Mouse (Mus musculus) heart, embryonic 14.5 days (tissue): ENCODE measurements around the gene Snap91. TPM values are rescaled to one million over a fixed set of nuclear protein-coding genes. Genes with fewer than 3 reads are reported as not detected.

Experiments used
- ATAC-seq: fragments of 200-750 bp; cut with Nextera tagmentation; 2 replicates; pipeline ENCODE4 v1.8.0; 2017; ENCODE audit warnings: low read depth, moderate TSS enrichment; ENCODE audit not compliant: insufficient number of reproducible peaks, insufficient read depth, low FRiP score
- H3K27ac ChIP-seq, 2 experiments: fragments of 200-500 bp in 1 of 2; fragments of 300-500 bp in 1 of 2; sonication (generic) in 1 of 2; replicated peaks in 1 of 2; 2 replicates each; pipeline ENCODE4 v1.5.1; 2012 to 2014; ENCODE audit warnings: low read depth in 2 of 2, low read length in 2 of 2, control low read depth in 1 of 2, mild to moderate bottlenecking in 1 of 2, mixed read lengths in 1 of 2; ENCODE audit not compliant: control insufficient read depth in 1 of 2, insufficient read depth in 1 of 2
- H3K27me3 ChIP-seq: fragments of 300-500 bp; sonication (generic); 2 replicates; pipeline ENCODE4 v1.6.1; 2014; ENCODE audit warnings: mild to moderate bottlenecking, low read length, control low read depth; ENCODE audit not compliant: control insufficient read depth, insufficient read depth
- H3K36me3 ChIP-seq: fragments of 300-500 bp; sonication (generic); 2 replicates; pipeline ENCODE4 v1.6.1; 2014; ENCODE audit warnings: mild to moderate bottlenecking, control low read depth, low read length, mixed read lengths; ENCODE audit not compliant: control insufficient read depth, insufficient read depth
- H3K4me1 ChIP-seq, 2 experiments: fragments of 200-500 bp in 1 of 2; fragments of 300-500 bp in 1 of 2; sonication (generic) in 1 of 2; 2 replicates each; pipeline ENCODE4 v1.6.1; 2012 to 2014; ENCODE audit warnings: low read length in 2 of 2, control low read depth in 1 of 2, mixed read lengths in 1 of 2; ENCODE audit not compliant: control insufficient read depth in 2 of 2, insufficient read depth in 2 of 2
- H3K4me2 ChIP-seq: fragments of 300-500 bp; sonication (generic); 2 replicates; pipeline ENCODE4 v1.6.1; 2014; ENCODE audit warnings: mild to moderate bottlenecking, low read length
- H3K4me3 ChIP-seq, 2 experiments: fragments of 200-500 bp in 1 of 2; fragments of 300-500 bp in 1 of 2; sonication (generic) in 1 of 2; 2 replicates each; pipeline ENCODE4 v1.5.1; 2012 to 2014; ENCODE audit warnings: low read length in 2 of 2, mild to moderate bottlenecking in 2 of 2, control low read depth in 1 of 2, low read depth in 1 of 2, moderate library complexity in 1 of 2; ENCODE audit not compliant: control insufficient read depth in 1 of 2, insufficient read depth in 1 of 2
- H3K9ac ChIP-seq: fragments of 300-500 bp; sonication (generic); 2 replicates; pipeline ENCODE4 v1.6.1; 2014; ENCODE audit warnings: mild to moderate bottlenecking, low read length
- H3K9me3 ChIP-seq: fragments of 300-500 bp; sonication (generic); 2 replicates; pipeline ENCODE4 v1.6.1; 2016; ENCODE audit warnings: low read length, control low read depth; ENCODE audit not compliant: control insufficient read depth
- WGBS: fragments of 180-500 bp; shearing (Covaris S2); extraction: QIAGEN DNeasy Blood & Tissue Kit; methylation state at CpG from one replicate; pipeline ENCODE4 v1.1.7; 2014; 5-methylcytosine and 5-hydroxymethylcytosine counted together
- polyA plus RNA-seq: library from polyadenylated mRNA; unstranded; fragments of >200 nt; fragmentation: Nextera tagmentation; extraction: Ambion mirVana; gene quantifications from 2 replicates; pipeline ENCODE4 v1.2.1, GENCODE M21; 2014

Gene Snap91
- polyA plus RNA-seq, 1 experiment from 2014 or later = 63.1 TPM

DNA sequence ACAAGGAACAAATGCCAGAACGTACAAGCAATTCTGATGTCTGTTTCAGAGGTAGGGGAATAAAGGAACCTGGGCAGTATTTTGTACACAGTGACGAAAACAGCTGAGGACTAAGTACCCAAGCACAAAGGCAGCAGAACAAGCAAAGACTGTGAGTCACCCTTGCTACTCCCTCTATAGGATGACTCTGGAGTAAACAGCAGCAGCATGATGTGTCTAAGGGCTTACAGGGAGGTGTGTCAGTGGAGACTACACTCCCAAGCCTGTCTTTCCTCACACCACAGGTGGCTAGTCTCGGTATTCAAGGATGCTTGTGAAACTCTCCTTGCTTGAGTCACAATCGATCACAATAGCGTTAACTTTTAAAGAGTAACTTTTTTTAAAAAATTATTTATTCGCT lies 66.1 kb downstream of the Snap91 start:
- Histone ChIP-seq H3K9ac (no peak overlapping the region), H3K4me2 (no peak overlapping the region), H3K36me3 (peaks cover 49% of the 10 kb centered on the region), H3K4me1 (no peaks in the 10 kb centered on the region), H3K9me3 (no peaks in the 10 kb centered on the region), H3K27me3 (no peaks in the 10 kb centered on the region), H3K4me3 (no peak overlapping the region), H3K27ac (no peak overlapping the region)
- WGBS = 71% methylated on average over 6 of the region's 6 CpGs
- no peak for ATAC-seq

DNA sequence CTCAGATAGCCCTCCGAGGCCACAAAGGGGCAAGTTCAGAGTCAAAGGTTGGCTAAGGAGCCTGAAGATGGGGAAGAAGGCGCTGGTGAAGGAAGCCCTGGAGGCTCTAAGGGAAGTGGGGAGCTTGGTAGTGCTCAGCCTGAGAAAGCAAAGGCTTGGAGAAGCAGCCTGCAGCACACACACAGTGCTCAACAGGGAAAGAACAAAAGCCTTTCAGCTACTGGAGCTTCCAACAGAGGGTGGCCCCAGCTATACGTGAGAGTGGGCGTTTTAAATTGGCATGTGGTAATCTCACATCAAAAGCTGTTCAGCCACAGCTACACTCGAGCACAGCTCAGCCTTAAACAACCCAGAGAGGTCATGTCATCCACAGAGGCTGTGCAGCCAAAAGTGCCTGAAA lies 67.1 kb downstream of the Snap91 start:
- Histone ChIP-seq H3K9ac (no peak overlapping the region), H3K4me2 (no peak overlapping the region), H3K27me3 (no peaks in the 10 kb centered on the region), H3K36me3 (peaks cover 50% of the 10 kb centered on the region), H3K4me3 (no peak overlapping the region), H3K27ac (no peak overlapping the region), H3K9me3 (no peaks in the 10 kb centered on the region), H3K4me1 (no peaks in the 10 kb centered on the region)
- WGBS = 36% methylated on average over 5 of the region's 5 CpGs
- no peak for ATAC-seq

DNA sequence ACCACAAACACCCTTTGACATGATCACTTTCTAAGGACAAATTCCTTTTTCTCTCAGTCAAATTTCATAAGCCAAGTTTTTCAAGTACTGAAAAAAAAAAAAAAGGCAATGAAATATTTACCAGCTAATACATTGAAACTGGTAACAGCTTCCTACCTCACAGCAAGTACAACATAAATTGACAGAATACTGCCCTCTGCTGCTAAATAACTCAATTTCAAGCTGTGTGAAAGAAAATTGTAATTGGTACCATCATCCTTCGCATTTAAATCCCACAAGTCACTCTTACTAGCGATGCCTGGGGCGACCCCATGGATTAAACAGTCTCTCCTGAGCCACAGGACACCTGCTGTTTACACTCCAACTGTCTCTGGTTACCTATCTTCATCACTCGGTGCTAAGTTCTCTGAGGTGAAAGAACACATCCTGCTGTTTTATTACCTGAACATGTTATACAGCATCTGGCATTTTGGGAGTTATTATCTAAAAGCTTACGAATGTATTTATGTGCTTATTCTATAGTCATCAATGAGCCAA lies 69.7 kb downstream of the Snap91 start:
- Histone ChIP-seq H3K4me3 (no peak overlapping the region), H3K4me1 (no peaks in the 10 kb centered on the region), H3K27me3 (no peaks in the 10 kb centered on the region), H3K4me2 (no peak overlapping the region), H3K36me3 (peaks cover 53% of the 10 kb centered on the region), H3K9me3 (no peaks in the 10 kb centered on the region), H3K9ac (no peak overlapping the region), H3K27ac (no peak overlapping the region)
- WGBS = 49% methylated on average over 5 of the region's 5 CpGs
- no peak for ATAC-seq

DNA sequence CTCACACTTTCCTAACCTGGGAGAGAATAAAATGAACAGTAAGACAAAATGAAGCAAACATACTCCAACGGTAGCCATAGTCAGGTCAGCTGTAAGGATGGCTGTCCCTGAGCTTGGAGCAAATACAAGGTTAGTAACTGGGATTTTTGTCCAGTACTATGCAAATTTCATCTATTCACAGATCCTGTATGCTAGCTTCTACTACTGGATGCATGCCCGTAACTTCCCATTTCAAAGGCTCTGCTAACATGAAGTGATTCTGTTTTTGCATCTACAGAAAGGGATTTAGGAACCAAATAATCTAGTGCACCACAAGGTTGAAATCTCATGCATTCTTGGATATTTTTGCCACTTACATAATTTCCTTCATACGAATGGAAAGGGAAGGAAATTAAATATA lies 70.2 kb downstream of the Snap91 start:
- Histone ChIP-seq H3K27ac (no peak overlapping the region), H3K27me3 (no peaks in the 10 kb centered on the region), H3K36me3 (peaks cover 54% of the 10 kb centered on the region), H3K4me1 (no peaks in the 10 kb centered on the region), H3K9me3 (no peaks in the 10 kb centered on the region), H3K9ac (no peak overlapping the region), H3K4me3 (no peak overlapping the region), H3K4me2 (no peak overlapping the region)
- ATAC-seq = no peak
- WGBS = 76% methylated on average over 3 of the region's 3 CpGs

DNA sequence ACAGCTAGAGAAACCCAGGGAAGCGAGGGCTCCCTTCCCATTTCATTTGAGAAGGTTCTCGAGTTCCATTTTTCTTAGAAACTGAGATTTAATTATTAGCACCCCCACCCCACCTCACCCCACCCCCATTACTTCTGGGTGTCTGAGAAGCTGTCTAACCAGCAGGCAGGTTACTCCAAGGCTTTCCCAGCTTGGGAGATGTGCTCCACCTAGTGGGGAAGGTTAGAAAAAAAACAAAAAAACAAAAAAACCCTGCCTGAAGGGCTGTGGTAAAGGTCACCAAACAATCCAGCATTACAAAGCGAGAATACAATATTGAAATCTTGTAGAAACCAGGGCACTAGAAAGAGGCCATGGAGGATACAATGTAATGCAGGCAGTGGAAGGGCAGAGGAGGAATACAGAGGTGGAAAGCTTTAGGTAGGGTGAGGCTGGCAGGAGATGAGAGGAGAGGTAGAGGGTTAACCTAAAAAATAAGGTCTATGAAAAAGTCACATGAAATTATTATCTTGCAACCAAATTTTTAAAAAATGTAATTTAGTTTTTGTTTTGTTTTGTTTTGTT lies 79.8 kb downstream of the Snap91 start:
- H3K4me3 ChIP-seq = no peak overlapping the region
- H3K27ac ChIP-seq = no peak overlapping the region
- H3K4me1 ChIP-seq = no peaks in the 10 kb centered on the region; a peak in 1 of 4 replicates
- no peaks in the 10 kb centered on the region for H3K9me3 ChIP-seq
- no peak overlapping the region for H3K4me2 ChIP-seq
- 31% methylated on average over 3 of the region's 3 CpGs for WGBS
- H3K9ac ChIP-seq = no peak overlapping the region
- H3K36me3 ChIP-seq = peaks cover 60% of the 10 kb centered on the region
- no peaks in the 10 kb centered on the region for H3K27me3 ChIP-seq
- no peak for ATAC-seq

GRCm38 (mm10) chr9:86799099-86799498 lies 81.4 kb downstream of the Snap91 start:
- Histone ChIP-seq H3K4me2 (no peak overlapping the region), H3K27me3 (no peaks in the 10 kb centered on the region), H3K9me3 (no peaks in the 10 kb centered on the region), H3K9ac (no peak overlapping the region), H3K36me3 (peaks cover 63% of the 10 kb centered on the region), H3K27ac (no peak overlapping the region), H3K4me1 (no peaks in the 10 kb centered on the region; a peak in 1 of 4 replicates), H3K4me3 (no peak overlapping the region)
- 80% methylated on average over 7 of the region's 7 CpGs for WGBS
- ATAC-seq = no peak

DNA sequence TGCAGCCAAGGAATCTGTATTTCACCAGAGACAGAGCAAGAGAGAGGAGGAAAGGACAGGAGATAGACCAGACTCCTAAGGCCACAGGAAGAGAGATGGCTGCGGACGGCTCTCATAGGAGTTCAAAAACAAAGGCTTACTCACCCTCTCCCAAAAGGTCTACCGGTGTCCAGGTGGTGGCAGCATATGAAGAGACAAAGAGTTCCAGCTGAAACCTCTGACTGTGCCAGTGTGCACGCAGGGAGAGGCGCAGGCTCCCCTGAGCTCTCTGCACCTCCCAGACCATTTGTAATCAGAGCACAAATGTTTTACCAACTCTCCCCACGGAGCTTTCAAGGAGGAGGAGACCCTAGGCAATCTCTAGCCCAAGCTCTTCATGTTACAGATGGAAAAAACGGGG lies 81.8 kb downstream of the Snap91 start:
- Histone ChIP-seq H3K4me3 (no peak overlapping the region), H3K27ac (no peak overlapping the region), H3K9me3 (no peaks in the 10 kb centered on the region), H3K27me3 (no peaks in the 10 kb centered on the region), H3K36me3 (peaks cover 65% of the 10 kb centered on the region), H3K4me1 (no peaks in the 10 kb centered on the region; a peak in 1 of 4 replicates), H3K9ac (no peak overlapping the region), H3K4me2 (no peak overlapping the region)
- WGBS = 45% methylated on average over 7 of the region's 7 CpGs
- ATAC-seq = no peak

GRCm38 (mm10) chr9:86798129-86798528 lies 82.3 kb downstream of the Snap91 start:
- no peaks in the 10 kb centered on the region for H3K27me3 ChIP-seq
- no peaks in the 10 kb centered on the region; a peak in 1 of 4 replicates for H3K4me1 ChIP-seq
- H3K9me3 ChIP-seq = no peaks in the 10 kb centered on the region
- no peak for ATAC-seq
- peaks cover 65% of the 10 kb centered on the region for H3K36me3 ChIP-seq
- no peak overlapping the region for H3K4me3 ChIP-seq
- H3K27ac ChIP-seq = no peak overlapping the region
- no peak overlapping the region for H3K4me2 ChIP-seq
- H3K9ac ChIP-seq = no peak overlapping the region
- 90% methylated on average over 5 of the region's 5 CpGs for WGBS
